Mouse (Mus musculus): ENCODE measurements around the gene Slc39a10. TPM values are rescaled to one million over a fixed set of nuclear protein-coding genes. Genes with fewer than 3 reads are reported as not detected.
"Not testable (repeated sequence)": the region's sequence is repeated elsewhere in the genome, so short reads cannot be mapped to it uniquely, and the experiment has no call there.

Gene Slc39a10
- polyA plus RNA-seq, 1 experiment from 2014 or later: 41.8 TPM

- H3K27me3 ChIP-seq (replicated peaks): no peaks in the 10 kb centered on the region
- H3K27ac ChIP-seq (ENCODE audit: poor library complexity, severe bottlenecking): no peak overlapping the region
- H3K36me3 ChIP-seq: no peaks in the 10 kb centered on the region
- H3K4me2 ChIP-seq: no peak overlapping the region
- no peak overlapping the region for H3K9ac ChIP-seq
- no peak overlapping the region for H3K4me3 ChIP-seq
- H3K9me3 ChIP-seq (replicated peaks): no peaks in the 10 kb centered on the region
- 66% methylated on average over 1 of the region's 1 CpGs for WGBS
- ATAC-seq (ENCODE audit: insufficient number of reproducible peaks, low FRiP score): no peak
- H3K4me1 ChIP-seq (replicated peaks): peaks cover 12% of the 10 kb centered on the region
These were observed 42.9 kb downstream of the Slc39a10 start for GRCm38 (mm10) chr1:46849758-46850157.

GRCm38 (mm10) chr1:46845221-46845620 is 47.4 kb downstream of the Slc39a10 start:
- Histone ChIP-seq H3K27ac (ENCODE audit: poor library complexity, severe bottlenecking) (no peak overlapping the region), H3K4me3 (no peak overlapping the region), H3K4me1 (replicated peaks) (peaks cover 4% of the 10 kb centered on the region; the same call in 1 of the 2 replicates), H3K9ac (no peak overlapping the region), H3K27me3 (replicated peaks) (no peaks in the 10 kb centered on the region), H3K36me3 (no peaks in the 10 kb centered on the region), H3K4me2 (no peak overlapping the region), H3K9me3 (replicated peaks) (no peaks in the 10 kb centered on the region)
- 66% methylated on average over 5 of the region's 5 CpGs for WGBS
- ATAC-seq (ENCODE audit: insufficient number of reproducible peaks, low FRiP score): no peak

- H3K4me3 ChIP-seq: no peak overlapping the region
- ATAC-seq (ENCODE audit: insufficient number of reproducible peaks, low FRiP score): no peak
- H3K4me2 ChIP-seq: no peak overlapping the region
- H3K9ac ChIP-seq: no peak overlapping the region
- no peak overlapping the region for H3K27ac ChIP-seq (ENCODE audit: poor library complexity, severe bottlenecking)
- WGBS: 81% methylated on average over 2 of the region's 2 CpGs
- no peaks in the 10 kb centered on the region for H3K27me3 ChIP-seq (replicated peaks)
- no peaks in the 10 kb centered on the region for H3K36me3 ChIP-seq
- H3K9me3 ChIP-seq (replicated peaks): no peaks in the 10 kb centered on the region
- no peaks in the 10 kb centered on the region for H3K4me1 ChIP-seq (replicated peaks)
These were observed 48.4 kb downstream of the Slc39a10 start for GRCm38 (mm10) chr1:46844281-46844680.

- no peak for ATAC-seq (ENCODE audit: insufficient number of reproducible peaks, low FRiP score)
- no peak overlapping the region for H3K9ac ChIP-seq
- 61% methylated on average over 4 of the region's 4 CpGs for WGBS
- H3K36me3 ChIP-seq: no peaks in the 10 kb centered on the region
- H3K27ac ChIP-seq (ENCODE audit: poor library complexity, severe bottlenecking): no peak overlapping the region
- H3K4me1 ChIP-seq (replicated peaks): no peaks in the 10 kb centered on the region
- H3K4me2 ChIP-seq: no peak overlapping the region
- no peaks in the 10 kb centered on the region for H3K9me3 ChIP-seq (replicated peaks)
- no peak overlapping the region for H3K4me3 ChIP-seq
- H3K27me3 ChIP-seq (replicated peaks): no peaks in the 10 kb centered on the region
These were observed 49.2 kb downstream of the Slc39a10 start for GRCm38 (mm10) chr1:46843406-46843805.

- H3K4me3 ChIP-seq: no peak overlapping the region
- 93% methylated on average over 5 of the region's 5 CpGs for WGBS
- ATAC-seq (ENCODE audit: insufficient number of reproducible peaks, low FRiP score): no peak
- H3K27ac ChIP-seq (ENCODE audit: poor library complexity, severe bottlenecking): no peak overlapping the region
- H3K4me1 ChIP-seq (replicated peaks): no peaks in the 10 kb centered on the region
- peaks cover 18% of the 10 kb centered on the region for H3K36me3 ChIP-seq
- H3K9ac ChIP-seq: no peak overlapping the region
- H3K9me3 ChIP-seq (replicated peaks): no peaks in the 10 kb centered on the region
- H3K4me2 ChIP-seq: no peak overlapping the region
- no peaks in the 10 kb centered on the region for H3K27me3 ChIP-seq (replicated peaks)
These were observed 60.7 kb downstream of the Slc39a10 start for GRCm38 (mm10) chr1:46831927-46832326.

- Histone ChIP-seq H3K27me3 (replicated peaks) (no peaks in the 10 kb centered on the region), H3K9me3 (replicated peaks) (no peaks in the 10 kb centered on the region), H3K9ac (no peak overlapping the region), H3K4me3 (no peak overlapping the region), H3K27ac (ENCODE audit: poor library complexity, severe bottlenecking) (no peak overlapping the region), H3K4me2 (no peak overlapping the region), H3K36me3 (peaks cover 17% of the 10 kb centered on the region), H3K4me1 (replicated peaks) (no peaks in the 10 kb centered on the region)
- no peak for ATAC-seq (ENCODE audit: insufficient number of reproducible peaks, low FRiP score)
- WGBS: 86% methylated on average over 2 of the region's 2 CpGs
These were observed 62.4 kb downstream of the Slc39a10 start for GRCm38 (mm10) chr1:46830066-46830843.

- no peak for ATAC-seq (ENCODE audit: insufficient number of reproducible peaks, low FRiP score)
- WGBS: 80% methylated on average over 4 of the region's 4 CpGs
- H3K9ac ChIP-seq: no peak overlapping the region
- H3K4me1 ChIP-seq (replicated peaks): no peaks in the 10 kb centered on the region
- no peaks in the 10 kb centered on the region for H3K27me3 ChIP-seq (replicated peaks)
- H3K4me3 ChIP-seq: no peak overlapping the region
- H3K36me3 ChIP-seq: peaks cover 37% of the 10 kb centered on the region
- H3K27ac ChIP-seq (ENCODE audit: poor library complexity, severe bottlenecking): no peak overlapping the region
- H3K9me3 ChIP-seq (replicated peaks): no peaks in the 10 kb centered on the region
- no peak overlapping the region for H3K4me2 ChIP-seq
These were observed 70.2 kb downstream of the Slc39a10 start for GRCm38 (mm10) chr1:46822256-46822972.

GRCm38 (mm10) chr1:46817934-46818333 is 74.7 kb downstream of the Slc39a10 start:
- no peak overlapping the region for H3K4me2 ChIP-seq
- no peaks in the 10 kb centered on the region for H3K4me1 ChIP-seq (replicated peaks)
- H3K4me3 ChIP-seq: no peak overlapping the region
- H3K9me3 ChIP-seq (replicated peaks): no peaks in the 10 kb centered on the region
- peaks cover 38% of the 10 kb centered on the region for H3K36me3 ChIP-seq
- ATAC-seq (ENCODE audit: insufficient number of reproducible peaks, low FRiP score): no peak
- H3K9ac ChIP-seq: no peak overlapping the region
- H3K27ac ChIP-seq (ENCODE audit: poor library complexity, severe bottlenecking): no peak overlapping the region
- H3K27me3 ChIP-seq (replicated peaks): no peaks in the 10 kb centered on the region
- 87% methylated on average over 5 of the region's 5 CpGs for WGBS

- not testable (repeated sequence) for H3K27me3 ChIP-seq (replicated peaks); H3K4me3 ChIP-seq; H3K9me3 ChIP-seq (replicated peaks); H3K4me1 ChIP-seq (replicated peaks); H3K27ac ChIP-seq (ENCODE audit: poor library complexity, severe bottlenecking); H3K9ac ChIP-seq; H3K4me2 ChIP-seq; ATAC-seq (ENCODE audit: insufficient number of reproducible peaks, low FRiP score)
- WGBS: 81% methylated on average over 4 of the region's 4 CpGs
- H3K36me3 ChIP-seq: peaks cover 19% of the 10 kb centered on the region
These were observed 84.0 kb downstream of the Slc39a10 start for GRCm38 (mm10) chr1:46808630-46809029.

GRCm38 (mm10) chr1:46805074-46805473 is 87.6 kb downstream of the Slc39a10 start:
- no peaks in the 10 kb centered on the region for H3K9me3 ChIP-seq (replicated peaks)
- H3K36me3 ChIP-seq: peaks cover 5% of the 10 kb centered on the region; the same call in 1 of the 2 replicates
- H3K4me3 ChIP-seq: no peak overlapping the region
- 76% methylated on average over 1 of the region's 1 CpGs for WGBS
- H3K4me1 ChIP-seq (replicated peaks): no peaks in the 10 kb centered on the region
- no peak overlapping the region for H3K9ac ChIP-seq
- H3K27ac ChIP-seq (ENCODE audit: poor library complexity, severe bottlenecking): no peak overlapping the region
- no peak overlapping the region for H3K4me2 ChIP-seq
- no peaks in the 10 kb centered on the region for H3K27me3 ChIP-seq (replicated peaks)
- ATAC-seq (ENCODE audit: insufficient number of reproducible peaks, low FRiP score): no peak

GRCm38 (mm10) chr1:46782227-46782626 is 110.4 kb downstream of the Slc39a10 start:
- not testable (repeated sequence) for H3K9me3 ChIP-seq (replicated peaks); ATAC-seq (ENCODE audit: insufficient number of reproducible peaks, low FRiP score); H3K36me3 ChIP-seq; H3K4me1 ChIP-seq (replicated peaks); H3K27me3 ChIP-seq (replicated peaks); H3K27ac ChIP-seq (ENCODE audit: poor library complexity, severe bottlenecking); H3K9ac ChIP-seq; H3K4me2 ChIP-seq; H3K4me3 ChIP-seq
- WGBS: 73% methylated on average over 4 of the region's 4 CpGs
